Mouse (Mus musculus) embryonic fibroblast, embryonic 13.5 days (primary cell): ENCODE results near the gene Mgat3.

ENCODE experiments used
- CTCF ChIP-seq: IDR thresholded peaks from 2 replicates; pipeline ENCODE4 v1.5.1; 2011; ENCODE audit warnings: mild to moderate bottlenecking, control low read depth, low read length, moderate library complexity, borderline replicate concordance; ENCODE audit not compliant: insufficient read depth
- POLR2A ChIP-seq: IDR thresholded peaks from 2 replicates; pipeline ENCODE4 v1.6.1; 2011; ENCODE audit warnings: low read depth, mild to moderate bottlenecking, control low read depth, low read length, moderate library complexity

DNA sequence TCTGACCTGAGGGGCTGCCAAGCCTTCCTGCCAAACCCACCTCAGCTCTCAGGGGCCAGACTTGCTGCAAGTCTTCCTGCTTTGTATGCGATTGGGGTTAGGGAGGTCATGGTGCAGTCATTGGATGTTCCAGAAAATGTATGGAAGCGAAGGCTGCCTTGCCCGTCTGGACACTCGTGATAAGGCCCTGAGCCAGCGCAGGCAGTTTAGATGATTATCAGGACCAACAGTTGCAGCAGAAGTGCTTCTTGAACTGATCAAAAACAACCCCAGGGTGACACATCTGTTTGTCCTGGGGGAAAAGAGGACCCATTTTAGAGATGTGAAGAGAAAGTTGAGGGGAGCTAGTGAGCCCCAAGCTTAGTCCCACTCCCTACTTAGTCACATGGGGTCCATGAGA is 42.8 kb upstream of the Mgat3 start:
- no peak for TF ChIP-seq POLR2A
- no peak for TF ChIP-seq CTCF
